Mouse (Mus musculus): Measurements from ENCODE around the gene Cckar. TPM values are rescaled to one million over a fixed set of nuclear protein-coding genes. Genes with fewer than 3 reads are reported as not detected.
"Not testable (repeated sequence)": the region's sequence is repeated elsewhere in the genome, so short reads cannot be mapped to it uniquely, and the experiment has no call there.

Gene Cckar
- polyA plus RNA-seq, 1 experiment from 2014 or later, result 4.4 TPM

DNA sequence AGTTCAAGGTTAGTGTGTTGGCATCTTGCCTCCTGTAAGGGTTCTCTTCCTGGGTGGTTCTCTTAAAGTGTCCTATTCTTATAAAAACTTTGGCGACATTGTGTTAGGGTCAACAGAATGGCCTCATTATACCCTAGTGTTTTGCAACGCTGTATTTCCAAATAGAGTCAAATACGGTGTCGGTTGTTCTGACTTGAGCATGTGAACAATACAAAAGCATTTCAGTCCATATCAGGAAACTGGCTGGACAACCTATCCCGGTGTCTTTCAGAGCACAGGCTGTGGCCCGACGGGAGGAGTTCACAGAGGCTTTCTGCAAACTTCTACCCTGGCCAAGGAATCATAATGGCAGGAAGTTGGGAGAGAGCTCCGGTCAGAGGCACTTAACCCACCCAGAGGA, 15.4 kb downstream of the Cckar start:
- Histone ChIP-seq H3K9ac (no peak overlapping the region), H3K9me3 (replicated peaks) (no peaks in the 10 kb centered on the region), H3K27me3 (no peaks in the 10 kb centered on the region), H3K4me3 (no peak overlapping the region), H3K36me3 (ENCODE audit: poor library complexity, severe bottlenecking) (no peaks in the 10 kb centered on the region), H3K27ac (no peak overlapping the region), H3K4me1 (0 out of 2 replicates have a peak, but pooled peaks cover 4% of the 10 kb centered on the region), H3K4me2 (no peak overlapping the region)
- WGBS, result 88% methylated on average over 8 of the region's 8 CpGs
- no peak for ATAC-seq

DNA sequence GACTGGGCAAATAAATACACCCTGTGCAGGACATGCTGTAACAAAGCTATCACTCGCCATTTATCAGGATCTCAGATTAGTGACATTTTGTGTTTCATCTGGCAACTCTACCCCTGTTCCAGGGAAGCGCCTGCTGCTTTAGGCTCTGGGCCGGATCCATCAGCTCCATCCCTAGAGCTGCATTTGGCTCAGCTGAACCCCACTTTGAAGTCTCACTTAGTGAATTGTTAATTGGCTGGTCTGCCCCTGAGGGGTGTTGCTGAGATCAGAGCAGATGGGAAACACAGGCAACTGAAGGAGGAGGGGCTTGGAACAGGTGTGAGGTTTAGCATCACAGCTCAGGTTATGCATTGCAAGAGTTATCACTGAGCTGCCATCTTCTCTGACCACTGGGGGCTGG, 15.9 kb downstream of the Cckar start:
- H3K9ac ChIP-seq, result no peak overlapping the region
- 0 out of 2 replicates have a peak, but pooled peaks cover 4% of the 10 kb centered on the region for H3K4me1 ChIP-seq
- no peak overlapping the region for H3K27ac ChIP-seq
- H3K36me3 ChIP-seq (ENCODE audit: poor library complexity, severe bottlenecking), result no peaks in the 10 kb centered on the region
- WGBS, result 60% methylated on average over 3 of the region's 3 CpGs
- H3K4me3 ChIP-seq, result no peak overlapping the region
- no peaks in the 10 kb centered on the region for H3K27me3 ChIP-seq
- peak; percentile 50; the same call in 1 of the 2 replicates for ATAC-seq
- H3K4me2 ChIP-seq, result no peak overlapping the region
- no peaks in the 10 kb centered on the region for H3K9me3 ChIP-seq (replicated peaks)

GRCm38 (mm10) chr5:53688326-53688725, 19.2 kb downstream of the Cckar start:
- no peak overlapping the region for H3K4me2 ChIP-seq
- ATAC-seq, result no peak
- 78% methylated on average over 7 of the region's 7 CpGs for WGBS
- H3K9me3 ChIP-seq (replicated peaks), result no peaks in the 10 kb centered on the region
- H3K36me3 ChIP-seq (ENCODE audit: poor library complexity, severe bottlenecking), result no peaks in the 10 kb centered on the region
- 0 out of 2 replicates have a peak, but pooled peaks cover 11% of the 10 kb centered on the region for H3K4me1 ChIP-seq
- H3K27me3 ChIP-seq, result no peaks in the 10 kb centered on the region
- no peak overlapping the region for H3K9ac ChIP-seq
- H3K4me3 ChIP-seq, result no peak overlapping the region
- no peak overlapping the region; the same call in 1 of the 2 replicates for H3K27ac ChIP-seq

DNA sequence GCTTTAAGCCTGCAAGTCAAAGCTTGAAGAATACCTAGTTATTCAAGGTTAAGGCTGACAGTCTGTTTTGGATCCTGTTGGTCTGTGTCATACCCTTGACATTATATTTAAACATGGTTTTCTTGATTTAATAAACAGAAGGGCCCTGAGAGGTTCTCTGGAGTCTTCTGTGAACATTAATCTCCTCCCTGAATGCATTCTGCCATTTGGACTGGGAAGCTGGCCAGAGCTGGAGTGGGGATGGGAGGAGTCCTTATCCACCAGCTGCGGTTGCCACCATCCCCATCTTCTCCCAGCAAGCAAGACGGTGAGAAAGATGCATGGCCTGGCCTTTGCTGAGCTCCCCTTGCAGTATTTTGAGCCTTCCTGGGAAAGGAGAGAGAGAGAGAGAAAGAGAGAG, 21.1 kb downstream of the Cckar start:
- H3K4me2 ChIP-seq, result no peak overlapping the region
- no peaks in the 10 kb centered on the region; the same call in 1 of the 2 replicates for H3K9me3 ChIP-seq (replicated peaks)
- 0 out of 2 replicates have a peak, but pooled peaks cover 11% of the 10 kb centered on the region for H3K4me1 ChIP-seq
- H3K36me3 ChIP-seq (ENCODE audit: poor library complexity, severe bottlenecking), result no peaks in the 10 kb centered on the region
- no peak overlapping the region for H3K9ac ChIP-seq
- no peaks in the 10 kb centered on the region for H3K27me3 ChIP-seq
- 90% methylated on average over 2 of the region's 2 CpGs for WGBS
- no peak overlapping the region for H3K4me3 ChIP-seq
- H3K27ac ChIP-seq, result no peak overlapping the region
- no peak for ATAC-seq

GRCm38 (mm10) chr5:53685623-53686022, 21.9 kb downstream of the Cckar start:
- Histone ChIP-seq H3K9me3 (replicated peaks) (no peaks in the 10 kb centered on the region; the same call in 1 of the 2 replicates), H3K27me3 (no peaks in the 10 kb centered on the region), H3K4me3 (no peak overlapping the region), H3K27ac (no peak overlapping the region), H3K4me2 (no peak overlapping the region), H3K36me3 (ENCODE audit: poor library complexity, severe bottlenecking) (no peaks in the 10 kb centered on the region), H3K9ac (no peak overlapping the region), H3K4me1 (0 out of 2 replicates have a peak, but pooled peaks cover 11% of the 10 kb centered on the region)
- no peak for ATAC-seq
- WGBS, result 92% methylated on average over 4 of the region's 4 CpGs

GRCm38 (mm10) chr5:53684417-53684816, 23.1 kb downstream of the Cckar start:
- Histone ChIP-seq H3K9me3 (replicated peaks) (no peaks in the 10 kb centered on the region; the same call in 1 of the 2 replicates), H3K36me3 (ENCODE audit: poor library complexity, severe bottlenecking) (no peaks in the 10 kb centered on the region), H3K27ac (no peak overlapping the region), H3K27me3 (no peaks in the 10 kb centered on the region), H3K9ac (no peak overlapping the region), H3K4me3 (no peak overlapping the region), H3K4me1 (0 out of 2 replicates have a peak, but pooled peaks cover 11% of the 10 kb centered on the region), H3K4me2 (no peak overlapping the region)
- 0 out of 2 replicates have a peak, but pooled peaks have one; percentile 38 for ATAC-seq
- WGBS, result 90% methylated on average over 1 of the region's 1 CpGs

- H3K9ac ChIP-seq, result no peak overlapping the region
Observed at GRCm38 (mm10) chr5:53683916-53684315, 23.6 kb downstream of the Cckar start.

GRCm38 (mm10) chr5:53679651-53680050, 27.9 kb downstream of the Cckar start:
- no peak overlapping the region for H3K9ac ChIP-seq
- H3K9me3 ChIP-seq (replicated peaks), result no peaks in the 10 kb centered on the region; the same call in 1 of the 2 replicates
- H3K27ac ChIP-seq, result no peak overlapping the region
- no peak for ATAC-seq
- H3K4me1 ChIP-seq, result 0 out of 2 replicates have a peak, but pooled peaks cover 7% of the 10 kb centered on the region
- no peak overlapping the region for H3K4me2 ChIP-seq
- H3K27me3 ChIP-seq, result no peaks in the 10 kb centered on the region
- H3K36me3 ChIP-seq (ENCODE audit: poor library complexity, severe bottlenecking), result no peaks in the 10 kb centered on the region
- 79% methylated on average over 6 of the region's 6 CpGs for WGBS
- H3K4me3 ChIP-seq, result no peak overlapping the region

More at GRCm38 (mm10) chr5:53683916-53684315, 23.6 kb downstream of the Cckar start:
- Histone ChIP-seq H3K4me2 (no peak overlapping the region), H3K9me3 (replicated peaks) (no peaks in the 10 kb centered on the region; the same call in 1 of the 2 replicates), H3K36me3 (ENCODE audit: poor library complexity, severe bottlenecking) (no peaks in the 10 kb centered on the region), H3K4me1 (0 out of 2 replicates have a peak, but pooled peaks cover 11% of the 10 kb centered on the region), H3K27ac (no peak overlapping the region), H3K4me3 (no peak overlapping the region), H3K27me3 (no peaks in the 10 kb centered on the region)
- 46% methylated on average over 3 of the region's 3 CpGs for WGBS
- peak; percentile 41; the same call in 1 of the 2 replicates for ATAC-seq

- Histone ChIP-seq H3K36me3 (ENCODE audit: poor library complexity, severe bottlenecking) (no peaks in the 10 kb centered on the region), H3K4me1 (no peaks in the 10 kb centered on the region), H3K4me2 (0 out of 2 replicates have a peak overlapping the region, but pooled peaks have one; percentile 10), H3K4me3 (no peak overlapping the region), H3K27ac (no peak overlapping the region), H3K9me3 (replicated peaks) (no peaks in the 10 kb centered on the region; the same call in 1 of the 2 replicates), H3K27me3 (no peaks in the 10 kb centered on the region), H3K9ac (no peak overlapping the region)
- no peak for ATAC-seq
- 57% methylated on average over 13 of the region's 13 CpGs for WGBS
Observed at GRCm38 (mm10) chr5:53678036-53678767, 29.3 kb downstream of the Cckar start.

DNA sequence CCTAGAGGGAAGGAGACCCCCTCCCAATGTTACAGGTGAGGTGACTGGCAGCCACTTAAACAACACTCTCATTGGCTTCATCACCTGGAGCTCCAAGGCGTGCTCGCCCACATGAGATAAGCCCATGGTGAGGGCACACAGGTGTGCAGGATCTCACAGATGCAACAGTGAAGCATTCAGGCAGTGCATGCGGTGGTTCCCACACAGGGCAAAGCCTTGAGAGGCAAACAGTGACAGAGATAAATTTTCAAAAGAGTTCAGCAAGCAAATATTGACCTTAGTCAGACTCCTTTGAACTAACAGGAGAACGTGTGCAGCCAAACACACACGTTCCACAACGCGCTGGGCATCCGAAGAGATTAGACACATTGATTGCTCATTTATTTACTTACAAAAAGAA, 30.8 kb downstream of the Cckar start:
- 91% methylated on average over 8 of the region's 8 CpGs for WGBS
- Histone ChIP-seq H3K9ac (no peak overlapping the region), H3K4me1 (no peaks in the 10 kb centered on the region)

GRCm38 (mm10) chr5:53673493-53674150, 33.9 kb downstream of the Cckar start:
- H3K4me1 ChIP-seq; H3K9me3 ChIP-seq (replicated peaks); H3K4me2 ChIP-seq; H3K36me3 ChIP-seq (ENCODE audit: poor library complexity, severe bottlenecking); H3K27me3 ChIP-seq; H3K4me3 ChIP-seq; ATAC-seq; H3K9ac ChIP-seq; H3K27ac ChIP-seq: not testable (repeated sequence)
- 85% methylated on average over 6 of the region's 6 CpGs for WGBS

More for the DNA sequence above, 30.8 kb downstream of the Cckar start:
- no peak for ATAC-seq
- no peak overlapping the region for H3K27ac ChIP-seq
- no peaks in the 10 kb centered on the region; the same call in 1 of the 2 replicates for H3K9me3 ChIP-seq (replicated peaks)
- no peaks in the 10 kb centered on the region for H3K27me3 ChIP-seq
- H3K36me3 ChIP-seq (ENCODE audit: poor library complexity, severe bottlenecking), result no peaks in the 10 kb centered on the region
- no peak overlapping the region for H3K4me3 ChIP-seq
- H3K4me2 ChIP-seq, result no peak overlapping the region

GRCm38 (mm10) chr5:53672352-53672751, 35.2 kb downstream of the Cckar start:
- ATAC-seq, result peak; percentile 89
- 30% methylated on average over 5 of the region's 5 CpGs for WGBS
- Histone ChIP-seq H3K36me3 (ENCODE audit: poor library complexity, severe bottlenecking) (no peaks in the 10 kb centered on the region), H3K9me3 (replicated peaks) (no peaks in the 10 kb centered on the region), H3K4me3 (no peak overlapping the region), H3K27ac (no peak overlapping the region), H3K4me1 (no peaks in the 10 kb centered on the region), H3K4me2 (no peak overlapping the region), H3K9ac (no peak overlapping the region), H3K27me3 (no peaks in the 10 kb centered on the region)

All from forebrain, embryonic 13.5 days (tissue).